Mouse (Mus musculus): Measurements from ENCODE around the gene Mkln1.

The Mkln1 gene

GRCm38 (mm10) chr6:31398431-31399205, at the start of gene Mkln1:
TSS of gene Mkln1 (plus strand) at chr6:31398735.
- DNase-seq (ENCODE audit: low read depth, low spot score): peak; percentile 86

GRCm38 (mm10) chr6:31356444-31357191, 41.9 kb upstream of the Mkln1 start:
- no peak for DNase-seq (ENCODE audit: low read depth, low spot score)

GRCm38 (mm10) chr6:31357286-31357685, 41.2 kb upstream of the Mkln1 start:
- DNase-seq (ENCODE audit: low read depth, low spot score): no peak

GRCm38 (mm10) chr6:31362617-31363016, 35.9 kb upstream of the Mkln1 start:
- DNase-seq (ENCODE audit: low read depth, low spot score): no peak

- no peak for DNase-seq (ENCODE audit: low read depth, low spot score)
These were observed 34.1 kb upstream of the Mkln1 start for GRCm38 (mm10) chr6:31364399-31364798.

GRCm38 (mm10) chr6:31367947-31368346, 30.6 kb upstream of the Mkln1 start:
- DNase-seq (ENCODE audit: low read depth, low spot score): no peak

- peak; percentile 35 for DNase-seq (ENCODE audit: low read depth, low spot score)
These were observed 30.0 kb upstream of the Mkln1 start for GRCm38 (mm10) chr6:31368559-31368958.

- peak; percentile 43 for DNase-seq (ENCODE audit: low read depth, low spot score)
These were observed 28.7 kb upstream of the Mkln1 start for GRCm38 (mm10) chr6:31369875-31370274.

GRCm38 (mm10) chr6:31370550-31371061, 27.9 kb upstream of the Mkln1 start:
- no peak for DNase-seq (ENCODE audit: low read depth, low spot score)

- DNase-seq (ENCODE audit: low read depth, low spot score): no peak
These were observed 27.4 kb upstream of the Mkln1 start for GRCm38 (mm10) chr6:31371140-31371539.

GRCm38 (mm10) chr6:31372620-31373019, 25.9 kb upstream of the Mkln1 start:
- no peak for DNase-seq (ENCODE audit: low read depth, low spot score)

GRCm38 (mm10) chr6:31373084-31373673, 25.4 kb upstream of the Mkln1 start:
- no peak for DNase-seq (ENCODE audit: low read depth, low spot score)

- no peak for DNase-seq (ENCODE audit: low read depth, low spot score)
These were observed 15.5 kb upstream of the Mkln1 start for GRCm38 (mm10) chr6:31382989-31383388.

GRCm38 (mm10) chr6:31384794-31385193, 13.7 kb upstream of the Mkln1 start:
- no peak for DNase-seq (ENCODE audit: low read depth, low spot score)

GRCm38 (mm10) chr6:31385281-31386145, 13.0 kb upstream of the Mkln1 start:
- DNase-seq (ENCODE audit: low read depth, low spot score): peak; percentile 75

GRCm38 (mm10) chr6:31389716-31390115, 8.8 kb upstream of the Mkln1 start:
- DNase-seq (ENCODE audit: low read depth, low spot score): no peak

GRCm38 (mm10) chr6:31390243-31390981, 8.1 kb upstream of the Mkln1 start:
- DNase-seq (ENCODE audit: low read depth, low spot score): peak; percentile 26

GRCm38 (mm10) chr6:31392871-31393270, 5.7 kb upstream of the Mkln1 start:
- DNase-seq (ENCODE audit: low read depth, low spot score): no peak

GRCm38 (mm10) chr6:31396118-31396517, 2.4 kb upstream of the Mkln1 start:
- no peak for DNase-seq (ENCODE audit: low read depth, low spot score)

- no peak for DNase-seq (ENCODE audit: low read depth, low spot score)
These were observed 1.2 kb upstream of the Mkln1 start for GRCm38 (mm10) chr6:31397308-31397707.

All from A20 (cell line).